Mouse (Mus musculus) megakaryocyte, embryonic 14.5 days (primary cell): ENCODE measurements around the gene Wdr49.

Source experiments
- FLI1 ChIP-seq: IDR thresholded peaks from 2 replicates; pipeline ENCODE4 v1.6.1; 2012; ENCODE audit warnings: low read length, inconsistent platforms, mixed read lengths
- GATA1 ChIP-seq: IDR thresholded peaks from 3 replicates; pipeline ENCODE4 v1.6.1; 2012; ENCODE audit warnings: mixed read lengths, low read length, inconsistent platforms, borderline replicate concordance

DNA sequence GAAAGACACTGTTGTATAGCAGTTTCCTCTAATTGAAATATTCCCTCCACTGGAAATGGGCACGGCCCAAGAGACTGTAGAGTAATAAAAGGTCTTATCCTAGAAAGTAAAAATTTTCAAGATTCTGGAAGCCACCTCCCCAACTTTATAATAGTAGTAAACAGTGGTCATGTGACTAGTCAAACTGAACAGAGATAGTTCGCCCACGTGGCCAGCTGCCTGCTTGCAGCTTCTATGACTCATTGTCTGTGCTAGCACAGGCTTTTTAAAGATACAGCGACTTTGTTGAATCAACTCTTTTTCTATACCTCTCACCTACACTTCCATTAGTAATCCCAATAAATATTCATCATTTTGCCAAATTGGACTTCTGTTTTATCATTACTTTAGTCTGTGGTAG, 161.0 kb downstream of the Wdr49 start:
- TF ChIP-seq GATA1, result no peak
- no peak for TF ChIP-seq FLI1
